Mouse (Mus musculus) right cerebral cortex, postnatal 4 days (tissue): ENCODE measurements at regions not wholly inside any gene's neighbourhood (a gene's known extent, or its start where the extent isn't known, plus 50 kb on each side); places are given as distances from the start of the nearest gene placed in this dataset.

Experiments
- DNase-seq: peaks from one replicate; pipeline ENCODE4 v3.0.0-alpha.2; 2022

GRCm38 (mm10) chr2:128374926-128375325 lies 216.1 kb upstream of the Spdye4c start:
- no peak for DNase-seq

GRCm38 (mm10) chr2:128375827-128376226 lies 215.2 kb upstream of the Spdye4c start:
- DNase-seq = no peak

GRCm38 (mm10) chr2:128377176-128377575 lies 213.8 kb upstream of the Spdye4c start:
- no peak for DNase-seq

- no peak for DNase-seq
Observed at GRCm38 (mm10) chr2:128377680-128378079, 213.3 kb upstream of the Spdye4c start.

- DNase-seq = no peak
Observed at GRCm38 (mm10) chr2:128378456-128378855, 212.6 kb upstream of the Spdye4c start.

- DNase-seq = no peak
Observed at GRCm38 (mm10) chr2:128379151-128379550, 211.9 kb upstream of the Spdye4c start.

GRCm38 (mm10) chr2:128379554-128379953 lies 211.5 kb upstream of the Spdye4c start:
- no peak for DNase-seq

- DNase-seq = no peak
Observed at GRCm38 (mm10) chr2:128380581-128380980, 210.4 kb upstream of the Spdye4c start.

GRCm38 (mm10) chr2:128381684-128382205 lies 209.3 kb upstream of the Spdye4c start:
- DNase-seq = no peak

- no peak for DNase-seq
Observed at GRCm38 (mm10) chr2:128382473-128382872, 208.5 kb upstream of the Spdye4c start.

GRCm38 (mm10) chr2:128384612-128385011 lies 206.4 kb upstream of the Spdye4c start:
- DNase-seq = no peak

- no peak for DNase-seq
Observed at GRCm38 (mm10) chr2:128386846-128387621, 204.0 kb upstream of the Spdye4c start.

- DNase-seq = no peak
Observed at GRCm38 (mm10) chr2:128387851-128388471, 203.0 kb upstream of the Spdye4c start.

- DNase-seq = no peak
Observed at GRCm38 (mm10) chr2:128388883-128389470, 202.0 kb upstream of the Spdye4c start.

GRCm38 (mm10) chr2:128392344-128392743 lies 198.7 kb upstream of the Spdye4c start:
- no peak for DNase-seq

GRCm38 (mm10) chr2:128393401-128393800 lies 197.6 kb upstream of the Spdye4c start:
- DNase-seq = no peak

GRCm38 (mm10) chr2:128393921-128394320 lies 197.1 kb upstream of the Spdye4c start:
- DNase-seq = no peak

- no peak for DNase-seq
Observed at GRCm38 (mm10) chr2:128395308-128396007, 195.6 kb upstream of the Spdye4c start.

GRCm38 (mm10) chr2:128396008-128396346 lies 195.0 kb upstream of the Spdye4c start:
- peak; percentile 98 for DNase-seq

- DNase-seq = no peak
Observed at GRCm38 (mm10) chr2:128401359-128401758, 189.7 kb upstream of the Spdye4c start.

GRCm38 (mm10) chr2:128403143-128403935 lies 187.7 kb upstream of the Spdye4c start:
- DNase-seq = no peak

- no peak for DNase-seq
Observed at GRCm38 (mm10) chr2:128404405-128404804, 186.6 kb upstream of the Spdye4c start.
